Mouse (Mus musculus): ENCODE results near the gene Mcemp1. TPM values are rescaled to one million over a fixed set of nuclear protein-coding genes. Genes with fewer than 3 reads are reported as not detected.

Mcemp1 gene
- polyA plus RNA-seq, 1 experiment, result not detected

GRCm38 (mm10) chr8:3711646-3712045, 46.1 kb downstream of the Mcemp1 start:
- Histone ChIP-seq H3K27ac (ENCODE audit: insufficient read depth, low read length) (no peak overlapping the region), H3K4me3 (ENCODE audit: insufficient read depth, low read length) (no peak overlapping the region), H3K4me1 (ENCODE audit: control insufficient read depth, insufficient read depth, low read length) (no peaks in the 10 kb centered on the region)
- TF ChIP-seq CTCF (IDR thresholded peaks at IDR 0.05; ENCODE audit: borderline replicate concordance, insufficient read depth, low read length), result no peak
- TF ChIP-seq POLR2A (IDR thresholded peaks at IDR 0.05; ENCODE audit: low read depth, low read length), result no peak

- no peak overlapping the region for H3K4me3 ChIP-seq (ENCODE audit: insufficient read depth, low read length)
- no peak overlapping the region for H3K27ac ChIP-seq (ENCODE audit: insufficient read depth, low read length)
- TF ChIP-seq POLR2A (IDR thresholded peaks at IDR 0.05; ENCODE audit: low read depth, low read length), result no peak
- no peak for TF ChIP-seq CTCF (IDR thresholded peaks at IDR 0.05; ENCODE audit: borderline replicate concordance, insufficient read depth, low read length)
- H3K4me1 ChIP-seq (ENCODE audit: control insufficient read depth, insufficient read depth, low read length), result no peaks in the 10 kb centered on the region
Measured at GRCm38 (mm10) chr8:3717321-3717954, 51.9 kb downstream of the Mcemp1 start.

- no peak overlapping the region for H3K27ac ChIP-seq (ENCODE audit: insufficient read depth, low read length)
- H3K4me3 ChIP-seq (ENCODE audit: insufficient read depth, low read length), result no peak overlapping the region
- no peaks in the 10 kb centered on the region for H3K4me1 ChIP-seq (ENCODE audit: control insufficient read depth, insufficient read depth, low read length)
- no peak for TF ChIP-seq POLR2A (IDR thresholded peaks at IDR 0.05; ENCODE audit: low read depth, low read length)
- peak; percentile 92 for TF ChIP-seq CTCF (IDR thresholded peaks at IDR 0.05; ENCODE audit: borderline replicate concordance, insufficient read depth, low read length)
Measured at GRCm38 (mm10) chr8:3718559-3718958, 53.0 kb downstream of the Mcemp1 start.

Other genes starting within 250 kb of the Mcemp1 start
- 3.8 and 5.9 TPM in 2 replicates for gene Pex11g, start 198.1 kb upstream of the Mcemp1 start, polyA plus RNA-seq (2011; ENCODE audit: insufficient read length, low read depth, missing spikeins)
- gene Tex45, start 194.9 kb upstream of the Mcemp1 start, polyA plus RNA-seq (2011; ENCODE audit: insufficient read length, low read depth, missing spikeins), result not detected in 2 replicates
- 27.2 and 28.5 TPM in 2 replicates for gene Zfp358, start 172.6 kb upstream of the Mcemp1 start, polyA plus RNA-seq (2011; ENCODE audit: insufficient read length, low read depth, missing spikeins)
- gene Mcoln1, start 165.3 kb upstream of the Mcemp1 start, polyA plus RNA-seq (2011; ENCODE audit: insufficient read length, low read depth, missing spikeins), result 48.1 and 58.9 TPM in 2 replicates
- 16.5 and 28.0 TPM in 2 replicates for gene Pnpla6, start 150.4 kb upstream of the Mcemp1 start, polyA plus RNA-seq (2011; ENCODE audit: insufficient read length, low read depth, missing spikeins)
- not detected in 2 replicates for gene C330021F23Rik, start 97.8 kb upstream of the Mcemp1 start, polyA plus RNA-seq (2011; ENCODE audit: insufficient read length, low read depth, missing spikeins)
- gene Camsap3, start 78.5 kb upstream of the Mcemp1 start, polyA plus RNA-seq (2011; ENCODE audit: insufficient read length, low read depth, missing spikeins), result not detected in 2 replicates
- 21.7 and 25.0 TPM in 2 replicates for gene Xab2, start 44.4 kb upstream of the Mcemp1 start, polyA plus RNA-seq (2011; ENCODE audit: insufficient read length, low read depth, missing spikeins)
- 73.1 and 80.7 TPM in 2 replicates for gene Pet100, start 44.2 kb upstream of the Mcemp1 start, polyA plus RNA-seq (2011; ENCODE audit: insufficient read length, low read depth, missing spikeins)
- not detected in 2 replicates for gene Pcp2, start 40.2 kb upstream of the Mcemp1 start, polyA plus RNA-seq (2011; ENCODE audit: insufficient read length, low read depth, missing spikeins)
- gene Stxbp2, start 34.8 kb upstream of the Mcemp1 start, polyA plus RNA-seq (2011; ENCODE audit: insufficient read length, low read depth, missing spikeins), result 29.7 and 34.7 TPM in 2 replicates
- gene Retn, start 10.0 kb upstream of the Mcemp1 start, polyA plus RNA-seq (2011; ENCODE audit: insufficient read length, low read depth, missing spikeins), result not detected in 2 replicates
- gene Fcor, start 6.6 kb downstream of the Mcemp1 start, polyA plus RNA-seq (2011; ENCODE audit: insufficient read length, low read depth, missing spikeins), result 2.7 and 3.3 TPM in 2 replicates
- 15.7 and 16.6 TPM in 2 replicates for gene Trappc5, start 10.5 kb downstream of the Mcemp1 start, polyA plus RNA-seq (2011; ENCODE audit: insufficient read length, low read depth, missing spikeins)
- gene Fcer2a, start 28.4 kb downstream of the Mcemp1 start, polyA plus RNA-seq (2011; ENCODE audit: insufficient read length, low read depth, missing spikeins), result not detected in 2 replicates
- not detected in 2 replicates for gene Clec4g, start 54.9 kb downstream of the Mcemp1 start, polyA plus RNA-seq (2011; ENCODE audit: insufficient read length, low read depth, missing spikeins)
- gene Cd209a, start 83.2 kb downstream of the Mcemp1 start, polyA plus RNA-seq (2011; ENCODE audit: insufficient read length, low read depth, missing spikeins), result not detected in 2 replicates
- not detected in 2 replicates for gene Cd209e, start 188.6 kb downstream of the Mcemp1 start, polyA plus RNA-seq (2011; ENCODE audit: insufficient read length, low read depth, missing spikeins)
- not detected in 2 replicates for gene Cd209d, start 212.8 kb downstream of the Mcemp1 start, polyA plus RNA-seq (2011; ENCODE audit: insufficient read length, low read depth, missing spikeins)

Measured in embryonic fibroblast, embryonic 13.5 days (primary cell).